Mouse (Mus musculus): Measurements from ENCODE around the gene Mrps7. TPM values are rescaled to one million over a fixed set of nuclear protein-coding genes. Genes with fewer than 3 reads are reported as not detected.

Mrps7 gene
- polyA plus RNA-seq, 1 experiment, result 26.7 TPM

DNA sequence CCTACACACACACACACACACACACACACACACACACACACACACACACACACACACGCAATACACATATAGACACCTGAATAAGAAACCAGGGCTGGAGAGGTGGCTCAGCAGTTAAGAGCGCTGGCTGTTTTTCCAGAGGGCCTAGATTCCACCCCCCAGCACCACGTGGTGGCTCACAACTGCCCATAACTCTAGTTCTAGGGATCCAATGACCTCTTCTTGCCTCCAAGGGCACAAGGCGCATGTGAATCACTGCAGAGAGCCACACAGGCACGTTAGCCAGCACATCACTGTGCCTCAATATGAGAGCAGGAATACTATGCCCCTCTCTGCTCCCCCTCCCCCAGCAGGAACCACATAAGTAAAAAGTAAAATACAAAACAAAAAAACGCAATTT is 13.2 kb downstream of the Mrps7 start:
- TF ChIP-seq CTCF (IDR thresholded peaks at IDR 0.05; ENCODE audit: control insufficient read depth, insufficient read depth, low read length), result no peak
- TF ChIP-seq POLR2A (IDR thresholded peaks at IDR 0.05; ENCODE audit: borderline replicate concordance, control insufficient read depth, low read depth, low read length), result no peak
- Histone ChIP-seq H3K27ac (ENCODE audit: control insufficient read depth, insufficient read depth, low read depth, low read length, poor library complexity) (no peak overlapping the region), H3K4me1 (ENCODE audit: control insufficient read depth, insufficient read depth, low read length) (peaks cover 1% of the 10 kb centered on the region; the same call in 1 of the 2 replicates), H3K4me3 (replicated peaks; ENCODE audit: control insufficient read depth, low read depth, low read length) (no peak overlapping the region)
- 85% methylated on average over 6 of the region's 6 CpGs for WGBS

DNA sequence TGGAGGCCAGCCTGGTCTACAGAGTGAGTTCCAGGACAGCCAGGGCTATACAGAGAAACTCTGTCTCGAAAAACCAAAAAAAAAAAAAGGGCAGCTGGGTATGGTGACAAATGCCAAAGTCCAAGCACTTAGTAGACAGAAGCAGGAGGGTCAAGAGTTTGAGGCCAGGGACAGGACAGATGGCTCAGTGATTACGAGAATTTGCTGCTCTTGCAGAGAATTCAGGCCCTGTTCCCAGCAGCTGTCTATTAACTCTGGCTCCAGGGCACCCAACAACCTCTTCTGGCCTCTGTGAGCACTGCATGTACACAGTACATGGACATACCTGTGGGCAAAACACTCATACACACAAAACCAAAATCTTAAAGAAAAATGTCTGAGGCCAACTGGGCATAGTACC is 14.3 kb downstream of the Mrps7 start:
- no peak overlapping the region for H3K4me3 ChIP-seq (replicated peaks; ENCODE audit: control insufficient read depth, low read depth, low read length)
- WGBS, result 81% methylated on average over 2 of the region's 2 CpGs
- no peak overlapping the region for H3K27ac ChIP-seq (ENCODE audit: control insufficient read depth, insufficient read depth, low read depth, low read length, poor library complexity)
- peaks cover 1% of the 10 kb centered on the region; the same call in 1 of the 2 replicates for H3K4me1 ChIP-seq (ENCODE audit: control insufficient read depth, insufficient read depth, low read length)
- TF ChIP-seq CTCF (IDR thresholded peaks at IDR 0.05; ENCODE audit: control insufficient read depth, insufficient read depth, low read length) (no peak), POLR2A (IDR thresholded peaks at IDR 0.05; ENCODE audit: borderline replicate concordance, control insufficient read depth, low read depth, low read length) (no peak)

DNA sequence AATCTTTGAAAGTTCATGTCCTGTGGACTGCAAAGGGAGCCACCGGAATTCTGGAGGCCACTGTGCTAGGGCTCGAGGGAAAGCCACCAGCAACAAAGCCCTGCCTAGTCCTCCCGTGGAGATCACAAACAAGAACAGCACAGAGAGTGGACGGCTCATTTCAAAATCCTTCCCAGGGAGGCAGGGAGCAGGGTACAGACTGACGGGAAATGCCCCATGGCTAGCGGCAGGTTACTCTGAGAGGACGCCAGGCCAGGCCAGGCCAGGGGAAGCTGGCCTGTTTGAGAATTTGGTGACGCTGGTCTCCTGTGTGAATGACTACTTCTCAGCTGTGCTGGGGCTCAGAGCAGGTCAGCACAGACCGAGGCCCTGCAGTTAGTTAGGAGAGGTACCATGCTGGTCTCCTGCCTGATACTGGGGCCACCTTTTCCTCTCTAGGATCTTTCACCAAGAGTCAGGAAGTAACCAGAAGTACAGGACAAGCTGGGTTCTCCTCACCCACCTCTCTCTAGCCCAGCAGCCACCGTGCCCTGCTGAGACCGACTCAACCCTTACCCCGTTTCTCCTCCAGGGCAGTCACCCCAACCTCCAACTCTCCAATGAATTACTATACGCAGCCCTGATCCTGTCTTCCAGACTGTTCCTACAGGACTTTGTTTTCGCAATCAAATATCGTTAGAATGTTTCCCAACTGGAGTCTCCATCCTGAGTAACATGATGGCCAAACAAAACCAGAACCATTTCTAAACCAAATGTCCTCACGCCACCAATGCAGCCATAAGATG is 15.2 kb downstream of the Mrps7 start:
- H3K27ac ChIP-seq (ENCODE audit: control insufficient read depth, insufficient read depth, low read depth, low read length, poor library complexity), result no peak overlapping the region
- no peaks in the 10 kb centered on the region for H3K4me1 ChIP-seq (ENCODE audit: control insufficient read depth, insufficient read depth, low read length)
- no peak overlapping the region for H3K4me3 ChIP-seq (replicated peaks; ENCODE audit: control insufficient read depth, low read depth, low read length)
- WGBS, result 85% methylated on average over 16 of the region's 16 CpGs
- TF ChIP-seq CTCF (IDR thresholded peaks at IDR 0.05; ENCODE audit: control insufficient read depth, insufficient read depth, low read length) (no peak), POLR2A (IDR thresholded peaks at IDR 0.05; ENCODE audit: borderline replicate concordance, control insufficient read depth, low read depth, low read length) (no peak)

DNA sequence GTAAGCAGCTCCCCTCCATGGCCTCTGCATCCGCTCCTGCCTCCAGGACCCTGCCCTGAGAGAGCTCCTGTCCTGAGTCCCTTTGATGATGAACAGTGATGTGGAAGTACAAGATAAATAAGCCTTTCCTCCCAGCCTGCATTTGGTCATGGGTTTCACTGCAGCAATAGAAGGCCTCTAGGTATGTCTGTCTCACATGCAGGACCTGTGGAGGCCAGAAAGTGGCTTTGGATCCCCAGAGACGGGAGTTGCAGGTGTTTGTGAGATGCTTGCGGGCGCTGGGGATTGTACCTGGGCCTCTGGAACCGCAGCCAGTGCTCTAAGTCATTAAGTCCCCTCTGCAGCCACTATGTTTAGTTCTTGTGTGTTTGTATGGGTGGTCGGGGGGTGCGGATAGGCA is 16.2 kb downstream of the Mrps7 start:
- TF ChIP-seq CTCF (IDR thresholded peaks at IDR 0.05; ENCODE audit: control insufficient read depth, insufficient read depth, low read length), result no peak
- no peak for TF ChIP-seq POLR2A (IDR thresholded peaks at IDR 0.05; ENCODE audit: borderline replicate concordance, control insufficient read depth, low read depth, low read length)
- no peaks in the 10 kb centered on the region for H3K4me1 ChIP-seq (ENCODE audit: control insufficient read depth, insufficient read depth, low read length)
- no peak overlapping the region for H3K4me3 ChIP-seq (replicated peaks; ENCODE audit: control insufficient read depth, low read depth, low read length)
- H3K27ac ChIP-seq (ENCODE audit: control insufficient read depth, insufficient read depth, low read depth, low read length, poor library complexity), result no peak overlapping the region
- 90% methylated on average over 7 of the region's 7 CpGs for WGBS

DNA sequence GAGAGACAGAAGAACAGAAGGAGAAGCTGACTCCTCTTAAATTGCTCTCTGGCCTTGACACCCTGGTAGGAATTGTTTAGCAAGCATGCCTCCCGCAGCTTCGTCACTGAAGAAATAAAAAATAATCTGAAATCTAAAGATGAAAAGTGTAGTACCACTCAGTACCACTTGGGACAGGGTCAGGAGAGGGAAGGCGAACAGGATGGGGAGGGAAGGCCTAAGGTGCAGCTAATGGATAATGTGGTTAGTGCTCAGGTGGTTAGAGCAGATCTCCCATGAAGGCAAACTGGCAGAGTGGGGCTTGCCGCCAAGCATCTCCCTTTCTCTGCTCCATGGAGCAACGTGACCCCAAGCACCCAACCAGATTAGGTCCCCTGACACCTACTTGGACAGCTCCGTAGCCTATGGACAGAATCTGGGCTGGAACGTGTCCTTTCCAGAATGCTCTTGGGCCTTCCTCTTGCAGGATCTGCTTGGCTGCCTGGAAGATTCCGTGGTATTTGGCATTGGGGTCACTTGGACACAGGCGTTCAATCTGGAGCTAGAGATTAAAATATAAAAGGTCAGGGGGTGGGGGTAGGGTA is 19.9 kb downstream of the Mrps7 start:
- Histone ChIP-seq H3K4me1 (ENCODE audit: control insufficient read depth, insufficient read depth, low read length) (no peaks in the 10 kb centered on the region), H3K4me3 (replicated peaks; ENCODE audit: control insufficient read depth, low read depth, low read length) (no peak overlapping the region), H3K27ac (ENCODE audit: control insufficient read depth, insufficient read depth, low read depth, low read length, poor library complexity) (no peak overlapping the region)
- TF ChIP-seq POLR2A (IDR thresholded peaks at IDR 0.05; ENCODE audit: borderline replicate concordance, control insufficient read depth, low read depth, low read length), result no peak
- 0 out of 2 replicates have a peak, but pooled peaks have one; percentile 7 for TF ChIP-seq CTCF (IDR thresholded peaks at IDR 0.05; ENCODE audit: control insufficient read depth, insufficient read depth, low read length)
- 79% methylated on average over 9 of the region's 9 CpGs for WGBS

DNA sequence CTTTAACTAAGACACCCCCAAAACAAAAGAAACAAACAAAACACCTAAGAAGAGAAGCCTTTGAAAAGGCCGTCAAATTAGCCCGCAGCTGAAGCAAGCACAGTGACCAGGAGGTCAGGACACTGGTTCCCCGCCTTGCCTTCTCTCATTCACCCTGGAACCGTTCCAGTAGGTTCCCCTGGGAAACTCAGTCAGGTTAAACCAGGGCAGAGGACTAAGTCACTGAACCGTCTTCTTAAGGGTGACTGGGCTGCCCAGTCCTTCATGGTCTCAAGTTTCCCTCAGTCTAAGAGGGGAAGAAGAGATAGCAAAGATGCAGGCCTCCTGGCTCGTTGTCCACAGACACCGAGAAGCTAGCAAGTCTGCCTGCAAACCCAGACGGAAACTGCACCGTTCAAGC is 22.2 kb downstream of the Mrps7 start:
- no peak overlapping the region for H3K27ac ChIP-seq (ENCODE audit: control insufficient read depth, insufficient read depth, low read depth, low read length, poor library complexity)
- peaks cover 1% of the 10 kb centered on the region; the same call in 1 of the 2 replicates for H3K4me1 ChIP-seq (ENCODE audit: control insufficient read depth, insufficient read depth, low read length)
- WGBS, result 84% methylated on average over 9 of the region's 9 CpGs
- no peak overlapping the region for H3K4me3 ChIP-seq (replicated peaks; ENCODE audit: control insufficient read depth, low read depth, low read length)
- TF ChIP-seq POLR2A (IDR thresholded peaks at IDR 0.05; ENCODE audit: borderline replicate concordance, control insufficient read depth, low read depth, low read length) (no peak), CTCF (IDR thresholded peaks at IDR 0.05; ENCODE audit: control insufficient read depth, insufficient read depth, low read length) (no peak)

DNA sequence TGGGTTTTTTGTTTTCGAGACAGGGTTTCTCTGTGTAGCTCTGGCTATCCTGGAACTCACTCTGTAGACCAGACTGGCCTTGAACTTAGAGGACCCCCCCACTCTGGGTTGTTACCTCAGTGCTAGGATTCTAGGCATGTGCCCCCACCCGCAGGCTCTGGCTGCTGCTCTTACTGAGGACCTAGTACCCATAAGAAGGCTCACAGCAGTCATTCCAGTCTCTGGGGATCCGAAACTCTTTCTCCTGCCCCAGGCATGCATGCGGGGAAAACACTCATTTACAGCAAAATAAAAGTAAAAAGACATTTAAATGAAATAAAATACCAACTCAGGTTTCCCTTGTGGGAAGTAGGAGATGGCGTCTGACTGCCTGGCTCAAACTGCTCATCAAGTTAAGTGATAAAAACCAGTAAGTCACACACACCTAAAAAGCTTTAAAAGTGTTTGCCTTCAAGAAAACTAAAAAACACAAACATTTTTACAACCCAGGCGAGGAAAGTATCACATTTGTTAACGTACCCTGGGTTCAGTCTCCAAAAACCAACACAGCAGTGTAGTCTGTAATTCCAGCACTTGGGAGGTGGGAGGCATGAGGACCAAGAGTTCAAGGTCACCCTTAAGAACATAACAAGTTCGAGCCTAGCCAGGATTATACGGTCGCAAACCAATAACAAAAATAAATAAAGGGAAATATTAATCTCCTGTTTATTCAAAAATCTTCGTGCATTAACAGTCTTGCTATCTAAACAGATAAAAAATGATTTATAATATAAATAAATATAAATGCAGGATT is 23.3 kb downstream of the Mrps7 start:
- WGBS, result 57% methylated on average over 11 of the region's 11 CpGs
- Histone ChIP-seq H3K4me3 (replicated peaks; ENCODE audit: control insufficient read depth, low read depth, low read length) (peak overlapping the region; percentile 75), H3K27ac (ENCODE audit: control insufficient read depth, insufficient read depth, low read depth, low read length, poor library complexity) (no peak overlapping the region), H3K4me1 (ENCODE audit: control insufficient read depth, insufficient read depth, low read length) (peaks cover 1% of the 10 kb centered on the region; the same call in 1 of the 2 replicates)
- no peak for TF ChIP-seq POLR2A (IDR thresholded peaks at IDR 0.05; ENCODE audit: borderline replicate concordance, control insufficient read depth, low read depth, low read length)
- TF ChIP-seq CTCF (IDR thresholded peaks at IDR 0.05; ENCODE audit: control insufficient read depth, insufficient read depth, low read length), result no peak

Measured in bone marrow, adult 2 months (tissue).